Mouse (Mus musculus) heart, postnatal 0 days (tissue): ENCODE data around the gene Supt20. TPM values are rescaled to one million over a fixed set of nuclear protein-coding genes. Genes with fewer than 3 reads are reported as not detected.

ENCODE experiments used
- ATAC-seq: fragments of 200-750 bp; cut with Nextera tagmentation; 2 replicates; pipeline ENCODE4 v1.8.0; 2017; ENCODE audit warnings: low read depth, moderate number of reproducible peaks, moderate library complexity; ENCODE audit not compliant: insufficient read depth
- DNase-seq: peaks from one replicate; pipeline ENCODE4 v3.0.0-alpha.2; 2016; ENCODE audit warnings: low spot score
- H3K27ac ChIP-seq: fragments of 300-500 bp; sonication (generic); 2 replicates; pipeline ENCODE4 v1.5.1; 2014; ENCODE audit warnings: low read depth, mild to moderate bottlenecking
- H3K27me3 ChIP-seq: fragments of 300-500 bp; sonication (generic); 2 replicates; pipeline ENCODE4 v1.6.1; 2014; ENCODE audit warnings: low read length, mixed read lengths; ENCODE audit not compliant: control insufficient read depth, insufficient read depth
- H3K36me3 ChIP-seq: fragments of 300-500 bp; sonication (generic); replicated peaks from 2 replicates; pipeline ENCODE4 v1.6.1; 2014; ENCODE audit warnings: low read length, mixed read lengths; ENCODE audit not compliant: control insufficient read depth, insufficient read depth
- H3K4me1 ChIP-seq: fragments of 300-500 bp; sonication (generic); 2 replicates; pipeline ENCODE4 v1.6.1; 2014; ENCODE audit warnings: antibody characterized with exemption; ENCODE audit not compliant: control insufficient read depth, insufficient read depth
- H3K4me2 ChIP-seq: fragments of 300-500 bp; sonication (generic); 2 replicates; pipeline ENCODE4 v1.6.1; 2014; ENCODE audit warnings: low read depth, mild to moderate bottlenecking, low read length, moderate library complexity
- H3K4me3 ChIP-seq: fragments of 300-500 bp; sonication (generic); 2 replicates; pipeline ENCODE4 v1.5.1; 2014; ENCODE audit warnings: low read depth, low read length
- H3K9ac ChIP-seq: fragments of 300-500 bp; sonication (generic); replicated peaks from 2 replicates; pipeline ENCODE4 v1.6.1; 2014; ENCODE audit warnings: low read depth, low read length, mixed read lengths
- H3K9me3 ChIP-seq: fragments of 300-500 bp; sonication (generic); replicated peaks from 2 replicates; pipeline ENCODE4 v1.6.1; 2016; ENCODE audit warnings: low read length; ENCODE audit not compliant: control insufficient read depth
- CTCF ChIP-seq: IDR thresholded peaks from 2 replicates; pipeline ENCODE4 v1.5.1; 2016; ENCODE audit warnings: antibody characterized with exemption, control low read depth, low read depth
- EP300 ChIP-seq: IDR thresholded peaks from 2 replicates; pipeline ENCODE4 v1.6.1; 2016; ENCODE audit warnings: antibody characterized with exemption, low read depth
- WGBS: fragments of 180-500 bp; shearing (Covaris S2); extraction: QIAGEN DNeasy Blood & Tissue Kit; methylation state at CpG from one replicate; pipeline ENCODE4 v1.1.7; 2014; 5-methylcytosine and 5-hydroxymethylcytosine counted together
- polyA plus RNA-seq: library from polyadenylated mRNA; unstranded; fragments of >200 nt; fragmentation: Nextera tagmentation; extraction: Ambion mirVana; gene quantifications from 2 replicates; pipeline ENCODE4 v1.2.1, GENCODE M21; 2015
- total RNA-seq: library from RNA; depleted of rRNA; stranded (reverse); fragments of >200 nt; gene quantifications from 2 replicates; pipeline ENCODE4 v1.2.3, GENCODE M21; 2014; ENCODE audit warnings: low replicate concordance

The Supt20 gene
- total and polyA plus RNA-seq, 2 experiments from 2014 or later, result 30.5 to 31.4 TPM

DNA sequence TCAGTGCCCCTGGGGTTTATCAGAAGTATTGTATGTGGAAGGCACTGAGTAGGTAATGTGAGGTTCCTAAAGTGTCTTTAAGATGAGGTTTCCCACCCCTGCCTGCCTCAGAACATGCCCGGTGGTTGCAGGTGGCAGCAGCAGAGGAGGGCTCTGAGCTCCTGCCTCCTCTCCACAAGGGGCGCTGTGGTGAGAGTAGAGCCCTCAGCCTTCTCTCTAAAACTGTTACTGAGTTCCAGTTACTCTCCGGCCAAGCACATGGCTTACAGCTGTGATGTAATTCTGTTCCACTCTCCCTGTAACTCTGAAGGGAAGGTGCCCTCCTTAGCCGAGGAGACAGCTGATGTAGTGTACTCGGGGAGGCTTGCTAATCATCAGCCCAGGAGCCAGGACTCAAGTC lies 53.2 kb downstream of the Supt20 start:
- Histone ChIP-seq H3K9ac (no peak overlapping the region), H3K27ac (no peak overlapping the region), H3K36me3 (peaks cover 98% of the 10 kb centered on the region), H3K4me3 (no peak overlapping the region), H3K27me3 (no peaks in the 10 kb centered on the region), H3K9me3 (no peaks in the 10 kb centered on the region), H3K4me1 (no peaks in the 10 kb centered on the region), H3K4me2 (no peak overlapping the region)
- TF ChIP-seq EP300, result no peak
- TF ChIP-seq CTCF, result peak; percentile 44
- DNase-seq (no peak), ATAC-seq (no peak)
- WGBS, result 65% methylated on average over 5 of the region's 5 CpGs

DNA sequence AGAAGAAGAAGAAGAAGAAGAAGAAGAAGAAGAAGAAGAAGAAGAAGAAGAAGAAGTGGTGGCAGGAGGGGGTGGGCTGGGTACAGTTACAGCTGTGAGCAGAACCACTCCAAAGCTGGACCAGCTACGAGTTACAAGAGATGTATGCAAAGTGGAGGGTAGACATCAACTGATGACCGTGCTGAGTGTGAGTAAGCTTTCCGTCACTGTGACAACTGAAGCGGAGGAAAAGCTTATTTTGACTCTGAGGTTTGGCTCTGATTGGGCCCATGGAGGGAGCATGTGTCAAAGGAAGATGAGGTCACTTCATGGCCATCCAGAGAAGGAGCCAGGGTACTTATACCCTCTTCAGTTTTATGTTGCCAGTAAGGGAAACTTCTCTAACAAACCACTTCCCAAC lies 60.8 kb downstream of the Supt20 start:
- ATAC-seq (no peak), DNase-seq (no peak)
- TF ChIP-seq CTCF, result no peak
- no peak for TF ChIP-seq EP300
- Histone ChIP-seq H3K27ac (no peak overlapping the region), H3K9ac (no peak overlapping the region), H3K27me3 (no peaks in the 10 kb centered on the region), H3K4me3 (no peak overlapping the region), H3K9me3 (no peaks in the 10 kb centered on the region), H3K36me3 (peaks cover 25% of the 10 kb centered on the region), H3K4me1 (0 out of 2 replicates have a peak, but pooled peaks cover 4% of the 10 kb centered on the region), H3K4me2 (no peak overlapping the region)
- WGBS, result 68% methylated on average over 4 of the region's 4 CpGs

DNA sequence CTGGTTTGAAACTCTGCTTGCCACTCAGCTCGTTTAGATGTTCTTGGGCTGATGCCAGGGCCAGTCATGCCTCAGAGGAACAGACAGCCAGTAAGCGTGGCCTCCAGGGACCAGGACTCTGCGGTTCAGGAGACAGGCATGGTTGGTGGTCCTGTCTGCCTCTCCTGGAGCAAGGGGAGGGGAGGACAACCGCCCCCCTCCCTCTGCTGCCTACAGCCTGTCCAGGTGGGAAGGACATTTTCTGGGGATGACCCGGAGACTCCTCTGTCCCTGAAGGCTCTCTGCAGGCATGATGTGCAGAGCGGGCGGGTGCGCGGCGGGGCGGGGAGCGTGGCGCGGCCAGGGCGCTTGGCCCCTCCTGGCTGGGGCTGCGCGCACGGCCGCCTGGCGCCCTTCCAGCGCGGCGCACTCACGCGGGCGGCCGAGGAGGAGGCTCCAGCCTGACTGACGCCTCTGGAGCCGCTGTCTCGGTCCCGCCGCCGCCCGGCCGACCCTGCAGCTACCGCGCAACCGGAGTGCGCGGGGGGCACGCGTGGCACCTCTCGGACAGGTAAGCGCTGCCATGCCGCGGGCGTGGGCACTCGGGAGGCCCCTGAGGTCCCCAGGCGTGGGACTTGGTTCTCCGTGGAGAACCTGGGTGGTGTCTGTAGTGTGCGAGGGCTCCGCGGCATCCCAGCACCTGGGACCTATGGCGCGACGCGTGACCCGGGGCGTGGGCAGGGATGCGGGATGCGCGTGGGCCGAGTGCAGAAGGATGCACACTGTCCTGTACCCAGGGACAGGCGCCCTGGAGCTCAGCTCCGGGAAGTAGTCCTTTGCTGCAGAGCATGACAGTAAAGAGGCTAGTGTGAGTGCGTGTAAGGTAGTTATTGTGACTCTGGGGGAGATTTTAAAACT lies 62.8 kb downstream of the Supt20 start, which contains the start of gene Smad9:
Gene Smad9 (plus strand): TSS at position 438 of the 897 bp plus-strand sequence.
- Histone ChIP-seq H3K27ac (peak within 1 kb of the TSS; percentile 28), H3K4me3 (peak within 1 kb of the TSS; percentile 63), H3K9ac (peak within 1 kb of the TSS; percentile 53), H3K9me3 (no peaks in the 10 kb centered on the region), H3K4me1 (0 out of 2 replicates have a peak, but pooled peaks cover 4% of the 10 kb centered on the region), H3K4me2 (peak within 1 kb of the TSS; percentile 92), H3K36me3 (peaks cover 5% of the 10 kb centered on the region; the same call in 1 of the 2 replicates), H3K27me3 (no peaks in the 10 kb centered on the region)
- peak; percentile 64 for DNase-seq
- under 1% methylated on average over 59 of the region's 66 CpGs for WGBS
- peak; percentile 87 for ATAC-seq
- no peak for TF ChIP-seq CTCF
- no peak for TF ChIP-seq EP300

DNA sequence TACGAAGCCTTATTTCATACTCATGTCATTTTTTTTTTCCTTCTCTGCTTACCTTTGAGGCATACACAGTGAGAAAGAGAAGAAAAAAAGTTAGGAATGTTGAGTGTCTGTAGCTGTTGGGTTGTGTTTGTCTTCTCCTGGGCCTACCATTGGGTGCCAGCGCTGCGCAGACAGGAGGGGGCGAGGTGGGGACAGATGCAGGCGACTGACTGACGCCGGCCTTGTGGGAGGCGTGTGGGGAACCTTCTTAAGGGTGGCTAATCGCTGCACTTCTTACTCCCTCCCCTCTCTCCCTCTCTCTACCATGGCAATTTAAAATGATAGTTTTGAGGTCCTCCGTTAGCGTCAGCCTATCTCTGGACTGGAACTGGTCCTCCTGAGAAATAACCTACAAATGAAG lies 63.5 kb downstream of the Supt20 start:
- peak overlapping the region; percentile 92 for H3K4me2 ChIP-seq
- ATAC-seq (peak; percentile 25; the same call in 1 of the 2 replicates), DNase-seq (peak; percentile 10)
- H3K27me3 ChIP-seq, result no peaks in the 10 kb centered on the region
- WGBS, result under 1% methylated on average over 11 of the region's 11 CpGs
- H3K4me1 ChIP-seq, result 0 out of 2 replicates have a peak, but pooled peaks cover 4% of the 10 kb centered on the region
- H3K9ac ChIP-seq, result peak overlapping the region; percentile 53
- TF ChIP-seq CTCF, result 0 out of 2 replicates have a peak, but pooled peaks have one; percentile 6
- no peak for TF ChIP-seq EP300
- 0 out of 2 replicates have a peak, but pooled peaks cover 3% of the 10 kb centered on the region for H3K36me3 ChIP-seq
- peak overlapping the region; percentile 28; the same call in 1 of the 2 replicates for H3K27ac ChIP-seq
- H3K4me3 ChIP-seq, result peak overlapping the region; percentile 63
- no peaks in the 10 kb centered on the region for H3K9me3 ChIP-seq

DNA sequence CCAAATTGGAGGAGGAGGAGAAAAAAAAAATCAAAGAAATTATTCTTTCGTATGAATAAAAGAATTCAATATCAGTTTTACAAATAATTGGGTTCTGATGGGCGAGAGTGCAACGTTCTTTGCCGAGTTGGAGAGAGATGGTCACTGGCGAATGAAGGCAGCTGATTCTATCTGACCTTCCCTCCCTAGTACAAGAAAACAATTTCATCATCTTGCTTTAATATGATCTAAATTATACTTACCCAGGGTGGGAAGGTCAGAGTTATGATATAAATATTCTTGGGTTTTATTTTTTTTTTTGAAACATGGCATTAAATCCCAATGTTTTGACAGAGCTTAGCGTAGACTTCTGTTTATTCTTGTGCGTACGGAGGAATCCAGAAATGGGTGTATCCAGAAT lies 64.8 kb downstream of the Supt20 start:
- H3K27ac ChIP-seq, result no peak overlapping the region
- no peak for ATAC-seq
- WGBS, result 94% methylated on average over 8 of the region's 8 CpGs
- no peaks in the 10 kb centered on the region for H3K9me3 ChIP-seq
- no peak overlapping the region for H3K4me3 ChIP-seq
- no peaks in the 10 kb centered on the region for H3K36me3 ChIP-seq
- no peak for TF ChIP-seq EP300
- no peak for TF ChIP-seq CTCF
- no peaks in the 10 kb centered on the region for H3K27me3 ChIP-seq
- no peak for DNase-seq
- no peak overlapping the region for H3K9ac ChIP-seq
- H3K4me2 ChIP-seq, result no peak overlapping the region
- H3K4me1 ChIP-seq, result 0 out of 2 replicates have a peak, but pooled peaks cover 4% of the 10 kb centered on the region
